Mouse (Mus musculus) midbrain, embryonic 11.5 days (tissue): ENCODE results near the gene Lgr6. TPM values are rescaled to one million over a fixed set of nuclear protein-coding genes. Genes with fewer than 3 reads are reported as not detected.

Experiments used
- ATAC-seq: fragments of 200-750 bp; cut with Nextera tagmentation; 2 replicates; pipeline ENCODE4 v1.8.0; 2017; ENCODE audit warnings: moderate TSS enrichment, moderate library complexity; ENCODE audit not compliant: low FRiP score
- DNase-seq: peaks from one replicate; pipeline ENCODE4 v3.0.0; 2015; ENCODE audit warnings: low spot score; ENCODE audit errors: missing footprints
- H3K27ac ChIP-seq: fragments of 300-500 bp; sonication (generic); 2 replicates; pipeline ENCODE4 v1.5.1; 2014; ENCODE audit warnings: low read depth, low read length
- H3K27me3 ChIP-seq: fragments of 300-500 bp; sonication (generic); 2 replicates; pipeline ENCODE4 v1.6.1; 2014; ENCODE audit warnings: mild to moderate bottlenecking, low read length, moderate library complexity, mixed read lengths; ENCODE audit not compliant: control insufficient read depth, insufficient read depth
- H3K36me3 ChIP-seq: fragments of 300-500 bp; sonication (generic); 2 replicates; pipeline ENCODE4 v1.6.1; 2014; ENCODE audit warnings: mild to moderate bottlenecking, low read length, moderate library complexity, mixed read lengths; ENCODE audit not compliant: control insufficient read depth, insufficient read depth
- H3K4me1 ChIP-seq: fragments of 300-500 bp; sonication (generic); 2 replicates; pipeline ENCODE4 v1.6.1; 2014; ENCODE audit warnings: low read length; ENCODE audit not compliant: control insufficient read depth, insufficient read depth
- H3K4me2 ChIP-seq: fragments of 300-500 bp; sonication (generic); 2 replicates; pipeline ENCODE4 v1.6.1; 2014; ENCODE audit warnings: mild to moderate bottlenecking, moderate library complexity
- H3K4me3 ChIP-seq: fragments of 300-500 bp; sonication (generic); 2 replicates; pipeline ENCODE4 v1.5.1; 2014; ENCODE audit warnings: low read depth, low read length
- H3K9ac ChIP-seq: fragments of 300-500 bp; sonication (generic); 2 replicates; pipeline ENCODE4 v1.6.1; 2014; ENCODE audit warnings: low read length
- H3K9me3 ChIP-seq: fragments of 300-500 bp; sonication (generic); 2 replicates; pipeline ENCODE4 v1.6.1; 2016; ENCODE audit warnings: low read length; ENCODE audit not compliant: control insufficient read depth
- WGBS: fragments of 180-500 bp; shearing (Covaris S2); extraction: QIAGEN DNeasy Blood & Tissue Kit; methylation state at CpG from one replicate; pipeline ENCODE4 v1.1.7; 2014; 5-methylcytosine and 5-hydroxymethylcytosine counted together
- polyA plus RNA-seq: library from polyadenylated mRNA; unstranded; fragments of >200 nt; fragmentation: Nextera tagmentation; extraction: Ambion mirVana; gene quantifications from 2 replicates; pipeline ENCODE4 v1.2.1, GENCODE M21; 2014

The Lgr6 gene
- polyA plus RNA-seq, 1 experiment from 2014 or later, result 0.12 TPM

- DNase-seq (no peak), ATAC-seq (no peak)
- H3K4me2 ChIP-seq, result no peak overlapping the region
- no peak overlapping the region for H3K27ac ChIP-seq
- no peaks in the 10 kb centered on the region for H3K27me3 ChIP-seq
- no peak overlapping the region for H3K9ac ChIP-seq
- H3K9me3 ChIP-seq, result no peaks in the 10 kb centered on the region
- H3K4me3 ChIP-seq, result no peak overlapping the region
- no peaks in the 10 kb centered on the region for H3K4me1 ChIP-seq
- H3K36me3 ChIP-seq, result no peaks in the 10 kb centered on the region
- 90% methylated on average over 5 of the region's 5 CpGs for WGBS
Measured at GRCm38 (mm10) chr1:135054121-135054520, 51.0 kb downstream of the Lgr6 start.

GRCm38 (mm10) chr1:135044439-135044838, 60.6 kb downstream of the Lgr6 start:
- Histone ChIP-seq H3K4me2 (no peak overlapping the region), H3K27me3 (no peaks in the 10 kb centered on the region), H3K9me3 (no peaks in the 10 kb centered on the region), H3K9ac (no peak overlapping the region), H3K27ac (no peak overlapping the region), H3K4me3 (no peak overlapping the region), H3K4me1 (no peaks in the 10 kb centered on the region), H3K36me3 (no peaks in the 10 kb centered on the region)
- 88% methylated on average over 2 of the region's 2 CpGs for WGBS
- ATAC-seq (no peak), DNase-seq (no peak)

DNA sequence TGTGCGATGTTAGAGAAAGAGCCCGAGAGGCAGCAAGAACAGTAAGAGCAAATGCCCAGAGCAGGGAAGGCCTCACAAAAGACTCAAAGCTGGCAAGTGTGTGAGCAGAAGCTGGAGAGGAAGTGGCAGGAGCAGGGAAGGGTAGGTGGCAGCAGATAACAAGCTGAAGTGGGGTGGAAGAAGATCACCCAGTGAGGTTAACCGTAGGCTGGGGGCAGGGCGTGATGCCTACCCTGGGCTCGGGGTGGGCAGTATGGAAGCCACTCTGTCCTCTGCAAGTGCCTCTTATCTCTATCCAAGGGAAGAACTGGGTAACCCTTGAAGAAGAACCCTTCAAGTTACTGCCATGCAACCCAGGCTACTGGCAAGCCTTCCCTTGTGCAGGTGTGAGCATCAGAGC, 68.8 kb downstream of the Lgr6 start:
- DNase-seq (no peak), ATAC-seq (no peak)
- Histone ChIP-seq H3K27me3 (no peaks in the 10 kb centered on the region), H3K9me3 (no peaks in the 10 kb centered on the region), H3K27ac (no peak overlapping the region), H3K36me3 (no peaks in the 10 kb centered on the region), H3K4me3 (no peak overlapping the region), H3K4me2 (no peak overlapping the region), H3K4me1 (no peaks in the 10 kb centered on the region), H3K9ac (no peak overlapping the region)
- WGBS, result 86% methylated on average over 5 of the region's 5 CpGs

DNA sequence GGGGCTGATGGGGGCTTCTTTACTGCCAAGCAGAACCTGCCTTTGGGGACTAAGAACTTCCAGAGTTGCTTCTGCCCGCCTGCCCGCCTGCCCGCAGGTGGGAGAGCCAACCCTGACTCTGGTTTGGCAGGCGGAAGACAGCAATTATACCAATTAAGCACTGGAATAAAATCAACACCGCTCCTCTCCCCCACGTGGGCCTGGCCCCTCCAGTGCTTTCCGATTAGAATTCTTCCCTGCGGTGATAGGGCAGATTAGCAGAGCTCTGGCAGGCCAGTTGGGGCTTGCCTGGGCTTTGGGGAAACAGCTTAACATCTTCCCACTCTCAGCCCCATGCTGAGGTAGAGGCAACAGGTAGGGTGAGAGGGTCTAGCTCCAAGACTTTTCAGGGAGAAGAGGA, 72.4 kb downstream of the Lgr6 start:
- Histone ChIP-seq H3K36me3 (no peaks in the 10 kb centered on the region), H3K4me2 (no peak overlapping the region), H3K27me3 (no peaks in the 10 kb centered on the region), H3K27ac (no peak overlapping the region), H3K9ac (no peak overlapping the region), H3K9me3 (no peaks in the 10 kb centered on the region; the same call in 1 of the 2 replicates), H3K4me1 (no peaks in the 10 kb centered on the region), H3K4me3 (no peak overlapping the region)
- WGBS, result 43% methylated on average over 8 of the region's 8 CpGs
- DNase-seq, result no peak
- no peak for ATAC-seq

DNA sequence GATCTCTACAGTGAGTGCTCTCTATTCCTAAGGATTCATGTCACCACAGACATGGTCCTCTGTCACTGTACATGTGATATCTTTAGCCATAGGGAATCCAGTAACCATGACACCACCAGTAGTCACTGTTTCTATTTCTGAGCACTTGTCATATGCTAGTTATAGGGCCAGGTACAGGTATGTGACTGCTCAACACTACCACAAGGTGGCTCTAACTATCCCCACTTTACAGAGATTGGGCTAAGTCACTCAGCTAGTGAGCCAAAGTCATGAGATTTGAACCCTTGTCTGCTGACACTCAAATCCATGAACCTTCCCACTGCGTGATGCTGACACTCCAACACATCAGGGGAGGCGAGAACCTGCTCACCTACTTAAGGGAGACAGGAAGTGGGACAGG, 75.0 kb downstream of the Lgr6 start:
- no peak overlapping the region for H3K9ac ChIP-seq
- no peaks in the 10 kb centered on the region for H3K36me3 ChIP-seq
- no peak overlapping the region for H3K4me3 ChIP-seq
- no peaks in the 10 kb centered on the region for H3K4me1 ChIP-seq
- no peaks in the 10 kb centered on the region; the same call in 1 of the 2 replicates for H3K9me3 ChIP-seq
- DNase-seq (no peak), ATAC-seq (no peak)
- H3K27ac ChIP-seq, result no peak overlapping the region
- H3K27me3 ChIP-seq, result no peaks in the 10 kb centered on the region
- WGBS, result 83% methylated on average over 2 of the region's 2 CpGs
- no peak overlapping the region for H3K4me2 ChIP-seq

GRCm38 (mm10) chr1:135026275-135026674, 78.8 kb downstream of the Lgr6 start:
- H3K27ac ChIP-seq, result no peak overlapping the region
- no peak for ATAC-seq
- 89% methylated on average over 1 of the region's 1 CpGs for WGBS

GRCm38 (mm10) chr1:135023583-135023982, 81.5 kb downstream of the Lgr6 start:
- H3K4me3 ChIP-seq, result no peak overlapping the region
- ATAC-seq (no peak), DNase-seq (no peak)
- no peaks in the 10 kb centered on the region; the same call in 1 of the 2 replicates for H3K4me1 ChIP-seq
- H3K9me3 ChIP-seq, result no peaks in the 10 kb centered on the region; the same call in 1 of the 2 replicates
- H3K27me3 ChIP-seq, result no peaks in the 10 kb centered on the region
- H3K36me3 ChIP-seq, result no peaks in the 10 kb centered on the region
- H3K4me2 ChIP-seq, result no peak overlapping the region
- H3K27ac ChIP-seq, result no peak overlapping the region
- no peak overlapping the region for H3K9ac ChIP-seq
- WGBS, result 77% methylated on average over 1 of the region's 1 CpGs

More at GRCm38 (mm10) chr1:135026275-135026674, 78.8 kb downstream of the Lgr6 start:
- H3K27me3 ChIP-seq, result no peaks in the 10 kb centered on the region
- H3K9me3 ChIP-seq, result no peaks in the 10 kb centered on the region; the same call in 1 of the 2 replicates
- no peaks in the 10 kb centered on the region for H3K4me1 ChIP-seq
- no peaks in the 10 kb centered on the region for H3K36me3 ChIP-seq
- DNase-seq, result no peak
- no peak overlapping the region for H3K9ac ChIP-seq
- H3K4me2 ChIP-seq, result no peak overlapping the region
- no peak overlapping the region for H3K4me3 ChIP-seq

GRCm38 (mm10) chr1:135021936-135022335, 83.1 kb downstream of the Lgr6 start:
- no peak overlapping the region for H3K27ac ChIP-seq
- DNase-seq (no peak), ATAC-seq (no peak)
- H3K4me1 ChIP-seq, result no peaks in the 10 kb centered on the region; the same call in 1 of the 2 replicates
- no peak overlapping the region for H3K4me2 ChIP-seq
- H3K4me3 ChIP-seq, result no peak overlapping the region
- H3K27me3 ChIP-seq, result no peaks in the 10 kb centered on the region
- no peak overlapping the region for H3K9ac ChIP-seq
- H3K9me3 ChIP-seq, result no peaks in the 10 kb centered on the region
- 79% methylated on average over 5 of the region's 5 CpGs for WGBS
- no peaks in the 10 kb centered on the region for H3K36me3 ChIP-seq

DNA sequence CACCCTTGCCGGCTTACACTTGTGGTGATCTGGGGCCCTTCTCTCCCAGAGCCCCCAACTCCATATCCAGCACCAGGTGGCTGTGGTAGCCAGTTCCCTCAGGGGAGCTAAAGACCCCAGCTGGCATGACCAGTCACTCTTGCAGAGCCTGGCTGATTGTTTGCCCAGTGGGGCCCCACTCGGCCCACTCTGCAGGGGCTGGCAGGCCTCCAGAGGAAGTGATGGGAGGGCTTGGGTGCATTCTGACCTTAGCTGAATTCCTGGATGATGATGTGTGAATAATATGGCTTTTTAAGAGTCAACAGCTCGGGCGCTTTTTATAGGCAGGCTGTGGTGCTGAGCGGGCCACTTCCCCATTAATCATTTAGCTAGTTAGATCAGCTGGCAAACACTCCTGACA, 84.1 kb downstream of the Lgr6 start:
- DNase-seq (no peak), ATAC-seq (no peak)
- Histone ChIP-seq H3K4me2 (no peak overlapping the region), H3K9ac (no peak overlapping the region), H3K4me1 (no peaks in the 10 kb centered on the region; the same call in 1 of the 2 replicates), H3K27ac (no peak overlapping the region), H3K9me3 (no peaks in the 10 kb centered on the region), H3K36me3 (no peaks in the 10 kb centered on the region), H3K27me3 (no peaks in the 10 kb centered on the region), H3K4me3 (no peak overlapping the region)
- WGBS, result 65% methylated on average over 5 of the region's 5 CpGs
